Mouse (Mus musculus) liver, embryonic 14 days (tissue): ENCODE measurements around the gene Foxc1. TPM values are rescaled to one million over a fixed set of nuclear protein-coding genes. Genes with fewer than 3 reads are reported as not detected.

ENCODE experiments used
- polyA plus RNA-seq: library from polyadenylated mRNA; depleted of rRNA; stranded (reverse); fragments of >200 nt; gene quantifications from 2 replicates; pipeline ENCODE4 v1.2.3, GENCODE M21; 2012; rRNA removed

The Foxc1 gene
- 0.01 and 0.07 TPM in 2 replicates for polyA plus RNA-seq

DNA sequence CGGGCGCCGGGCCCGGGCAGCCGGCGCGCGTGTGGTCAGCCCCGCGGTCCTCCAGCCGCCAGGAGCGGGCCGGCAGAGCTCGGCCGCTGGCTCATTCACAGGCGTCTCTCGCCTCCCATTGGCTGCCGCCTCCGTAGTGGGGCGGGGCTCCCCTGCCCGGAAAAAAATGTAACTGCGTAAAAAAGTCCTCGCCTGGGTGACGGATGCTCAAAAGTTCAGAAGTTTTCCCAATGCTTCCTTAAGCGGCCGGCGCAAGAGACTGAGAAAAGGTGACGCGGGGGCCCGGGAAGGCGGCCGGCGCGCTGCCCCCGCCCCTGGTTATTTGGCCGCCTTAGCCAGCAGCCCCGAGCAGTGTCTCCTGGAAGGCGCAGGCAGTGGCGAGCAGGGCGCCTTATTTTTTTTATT, at the start of gene Foxc1:
Foxc1 (plus strand) TSS at position 206 of the 405 bp plus-strand sequence.

Other genes starting within 250 kb of the Foxc1 start
- 0.05 TPM in 2 replicates for gene A530084C06Rik, start 247.3 kb upstream of the Foxc1 start, polyA plus RNA-seq
- not detected in 2 replicates for gene Foxf2, start 180.8 kb upstream of the Foxc1 start, polyA plus RNA-seq